Mouse (Mus musculus) embryonic fibroblast, embryonic 13.5 days (primary cell): Measurements from ENCODE around the gene Hnrnpab.

Experiments used
- CTCF ChIP-seq: IDR thresholded peaks from 2 replicates; pipeline ENCODE4 v1.5.1; 2011; ENCODE audit warnings: mild to moderate bottlenecking, control low read depth, low read length, moderate library complexity, borderline replicate concordance; ENCODE audit not compliant: insufficient read depth
- POLR2A ChIP-seq: IDR thresholded peaks from 2 replicates; pipeline ENCODE4 v1.6.1; 2011; ENCODE audit warnings: low read depth, mild to moderate bottlenecking, control low read depth, low read length, moderate library complexity

DNA sequence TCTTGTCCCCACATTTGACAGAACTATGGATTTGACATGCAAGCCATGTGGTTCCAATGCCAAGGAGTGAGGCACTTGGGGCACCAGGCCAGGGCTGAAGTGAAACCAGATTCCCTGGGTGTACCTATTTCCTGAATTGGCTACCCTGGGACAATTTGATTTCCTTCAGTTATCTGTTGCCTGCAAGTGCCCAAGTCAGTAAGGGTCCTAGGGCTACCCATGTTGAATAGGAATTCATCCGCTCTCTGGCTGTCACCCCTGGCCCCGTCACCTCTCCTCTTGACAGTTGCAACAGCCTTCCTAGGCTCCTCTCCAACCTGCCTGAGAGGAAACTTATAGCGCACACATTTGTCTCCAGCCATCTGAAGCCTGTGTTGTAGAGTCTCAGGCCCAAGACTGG lies 48.2 kb upstream of the Hnrnpab start:
- TF ChIP-seq POLR2A (no peak), CTCF (no peak)
